Mouse (Mus musculus) ES-E14 (cell line): Measurements from ENCODE around the gene Psg22. TPM values are rescaled to one million over a fixed set of nuclear protein-coding genes. Genes with fewer than 3 reads are reported as not detected.
"Not testable (repeated sequence)": the region's sequence is repeated elsewhere in the genome, so short reads cannot be mapped to it uniquely, and the experiment has no call there.

Experiments
- DNase-seq: peaks from one replicate; pipeline ENCODE4 v3.0.0-alpha.2; 2013; ENCODE audit warnings: low read depth, low spot score
- H3K27ac ChIP-seq: 2 replicates; pipeline ENCODE4 v1.5.1; 2012; ENCODE audit warnings: low read depth, mild to moderate bottlenecking, low read length, moderate library complexity, mixed read lengths; ENCODE audit not compliant: poor library complexity, insufficient read depth, severe bottlenecking
- H3K36me3 ChIP-seq: 2 replicates; pipeline ENCODE4 v1.6.1; 2012; ENCODE audit warnings: mild to moderate bottlenecking, low read length, moderate library complexity, mixed read lengths; ENCODE audit not compliant: control insufficient read depth, poor library complexity, insufficient read depth, severe bottlenecking
- H3K4me1 ChIP-seq, 2 experiments: fragments of 150-350 bp in 1 of 2; sonication (generic) in 1 of 2; 2 replicates each; pipeline ENCODE4 v1.6.1; 2012; ENCODE audit warnings: low read length in 2 of 2, mild to moderate bottlenecking in 1 of 2, mixed read lengths in 1 of 2; ENCODE audit not compliant: control insufficient read depth in 2 of 2, insufficient read depth in 2 of 2, poor library complexity in 1 of 2
- H3K4me3 ChIP-seq, 2 experiments: fragments of 150-350 bp in 1 of 2; sonication (generic) in 1 of 2; 2 replicates each; pipeline ENCODE4 v1.5.1; 2012; ENCODE audit warnings: low read length in 2 of 2, low read depth in 1 of 2, mild to moderate bottlenecking in 1 of 2, mixed read lengths in 1 of 2; ENCODE audit not compliant: insufficient read depth in 1 of 2, poor library complexity in 1 of 2, severe bottlenecking in 1 of 2
- H3K9ac ChIP-seq: 2 replicates; pipeline ENCODE4 v1.6.1; 2012; ENCODE audit warnings: low read depth, mild to moderate bottlenecking, low read length, mixed read lengths; ENCODE audit not compliant: poor library complexity, insufficient read depth, severe bottlenecking
- H3K9me3 ChIP-seq: fragments of 150-350 bp; sonication (generic); 2 replicates; pipeline ENCODE4 v1.6.1; 2012; ENCODE audit warnings: low read depth, mild to moderate bottlenecking, low read length; ENCODE audit not compliant: control insufficient read depth, insufficient read depth
- CHD2 ChIP-seq: IDR thresholded peaks from 2 replicates; pipeline ENCODE4 v1.6.1; 2014; ENCODE audit warnings: mild to moderate bottlenecking, low read depth, low read length, inconsistent platforms
- HCFC1 ChIP-seq: IDR thresholded peaks from 2 replicates; pipeline ENCODE4 v1.6.1; 2012; ENCODE audit warnings: low read length, inconsistent platforms, borderline replicate concordance; ENCODE audit not compliant: insufficient read depth
- MAFK ChIP-seq: IDR thresholded peaks from 2 replicates; pipeline ENCODE4 v1.6.1; 2014; ENCODE audit warnings: mild to moderate bottlenecking, low read depth, low read length, inconsistent platforms; ENCODE audit not compliant: insufficient read depth
- ZC3H11A ChIP-seq: IDR thresholded peaks from 2 replicates; pipeline ENCODE4 v1.6.1; 2012; ENCODE audit warnings: low read depth, mild to moderate bottlenecking, inconsistent platforms, low read length, borderline replicate concordance
- ZNF384 ChIP-seq: IDR thresholded peaks from 2 replicates; pipeline ENCODE4 v1.6.1; 2012; ENCODE audit warnings: low read depth, low read length, inconsistent platforms
- in situ Hi-C, 2 experiments: fragments of 600-800 bp; cut with MboI; formaldehyde crosslinking; loops; one replicate each; pipeline ENCODE4 v1.15.1; 2025; ENCODE audit warnings: low sequenced_read_pairs in 2 of 2, inconsistent platforms in 1 of 2; ENCODE audit not compliant: unreplicated experiment in 2 of 2
- total RNA-seq: library from RNA; depleted of rRNA; stranded (reverse); fragments of 300-350 nt; gene quantifications from 2 replicates; pipeline ENCODE4 v1.2.3, GENCODE M21; 2012; rRNA removed

The Psg22 gene
- total RNA-seq = not detected in 2 replicates

- H3K27ac ChIP-seq = no peak within 1 kb of the TSS
- in situ Hi-C loops = no loop called here
Observed at GRCm38 (mm10) chr7:18717790-18718189, at the start of gene Psg22. Gene Psg22 (plus strand): TSS chr7:18718090.

GRCm38 (mm10) chr7:18679772-18680171 lies 38.1 kb upstream of the Psg22 start:
- no peak overlapping the region for H3K27ac ChIP-seq

More at GRCm38 (mm10) chr7:18717790-18718189, at the start of gene Psg22:
- Histone ChIP-seq H3K4me1 (no peaks in the 10 kb centered on the region), H3K9ac (no peak within 1 kb of the TSS), H3K36me3 (no peaks in the 10 kb centered on the region), H3K9me3 (no peaks in the 10 kb centered on the region), H3K4me3 (no peak within 1 kb of the TSS)
- TF ChIP-seq MAFK (no peak), ZNF384 (no peak), ZC3H11A (no peak), CHD2 (no peak), HCFC1 (no peak)
- DNase-seq = no peak

DNA sequence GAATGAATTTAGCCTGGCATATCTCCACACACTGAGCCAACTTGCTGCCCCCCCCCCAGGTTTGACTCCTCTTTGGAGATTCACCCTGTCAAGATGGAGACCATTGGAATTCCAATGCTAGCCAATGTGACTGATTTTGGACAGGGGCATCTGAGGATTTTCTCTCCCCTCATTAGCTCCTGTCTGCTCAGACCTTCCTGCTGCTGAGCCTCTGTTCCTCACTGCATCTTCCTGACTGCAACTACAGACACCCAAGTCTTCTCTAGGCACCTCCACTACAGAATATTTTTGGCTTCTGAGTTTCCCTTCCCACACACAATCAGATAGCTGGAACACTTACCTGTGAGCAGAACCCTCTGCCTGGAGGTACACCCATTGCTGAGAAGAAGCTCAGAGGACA lies 32.3 kb upstream of the Psg22 start:
- Histone ChIP-seq H3K27ac (no peak overlapping the region), H3K36me3 (no peaks in the 10 kb centered on the region), H3K9ac (no peak overlapping the region), H3K4me3 (no peak overlapping the region), H3K4me1 (no peaks in the 10 kb centered on the region), H3K9me3 (no peaks in the 10 kb centered on the region)
- DNase-seq = no peak
- in situ Hi-C loops = loop anchor here in 1 of 2 experiments (25.0 kb wide), 1 partner anchor 473 kb away; no protein-coding TSS in a partner anchor
- TF ChIP-seq ZC3H11A = no peak
- TF ChIP-seq HCFC1 = no peak
- no peak for TF ChIP-seq CHD2
- TF ChIP-seq ZNF384 = no peak
- no peak for TF ChIP-seq MAFK

More at GRCm38 (mm10) chr7:18679772-18680171, 38.1 kb upstream of the Psg22 start:
- Histone ChIP-seq H3K9me3 (no peaks in the 10 kb centered on the region), H3K4me1 (no peaks in the 10 kb centered on the region), H3K9ac (no peak overlapping the region), H3K36me3 (no peaks in the 10 kb centered on the region), H3K4me3 (no peak overlapping the region)
- DNase-seq = peak; percentile 38
- in situ Hi-C loops = loop anchor here in 1 of 2 experiments (25.0 kb wide), 1 partner anchor 467 kb away; no protein-coding TSS in a partner anchor
- no peak for TF ChIP-seq MAFK
- TF ChIP-seq HCFC1 = no peak
- no peak for TF ChIP-seq ZNF384
- TF ChIP-seq ZC3H11A = no peak
- TF ChIP-seq CHD2 = no peak

DNA sequence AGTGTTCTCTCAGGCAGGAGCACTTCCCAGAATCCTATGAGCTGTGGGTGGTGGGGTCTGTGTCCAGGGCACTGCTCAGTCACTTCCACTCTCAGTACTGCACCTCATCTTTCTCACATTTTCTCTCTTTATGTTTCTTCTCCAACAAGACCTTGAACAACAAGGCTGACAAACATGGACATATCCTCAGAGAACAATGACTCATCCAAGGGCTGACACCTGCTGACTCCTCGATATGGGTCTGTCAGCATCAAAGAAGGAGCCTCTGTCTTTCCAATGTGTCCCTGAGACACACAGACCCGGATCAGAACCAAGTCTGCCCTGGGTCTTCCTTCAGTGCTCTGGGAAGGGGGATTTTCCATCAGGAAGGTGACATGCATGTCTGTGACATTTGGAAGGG lies 31.8 kb upstream of the Psg22 start, which contains the start of gene Psg20:
Gene Psg20, minus strand, starts transcription at position 101 of the 400 bp plus-strand sequence.
- DNase-seq = no peak
- in situ Hi-C loops = loop anchor here in 1 of 2 experiments (25.0 kb wide), 1 partner anchor 474 kb away; no protein-coding TSS in a partner anchor
- H3K4me3 ChIP-seq = no peak within 1 kb of the TSS
- H3K4me1 ChIP-seq = no peaks in the 10 kb centered on the region
- no peak within 1 kb of the TSS for H3K27ac ChIP-seq
- no peaks in the 10 kb centered on the region for H3K36me3 ChIP-seq
- TF ChIP-seq ZNF384 (no peak), ZC3H11A (no peak), CHD2 (no peak), MAFK (no peak)
- H3K9ac ChIP-seq = no peak within 1 kb of the TSS
- H3K9me3 ChIP-seq = no peaks in the 10 kb centered on the region

- H3K9me3 ChIP-seq, H3K36me3 ChIP-seq, H3K9ac ChIP-seq, DNase-seq, H3K4me3 ChIP-seq, H3K27ac ChIP-seq, in situ Hi-C loops, H3K4me1 ChIP-seq: not testable (repeated sequence)
Observed at GRCm38 (mm10) chr7:18710331-18710730, 7.6 kb upstream of the Psg22 start.
